Mouse (Mus musculus): ENCODE data around the gene Tmem86b. TPM values are rescaled to one million over a fixed set of nuclear protein-coding genes. Genes with fewer than 3 reads are reported as not detected.

Tmem86b gene
- polyA plus RNA-seq, 1 experiment from 2014 or later = 1.2 TPM

DNA sequence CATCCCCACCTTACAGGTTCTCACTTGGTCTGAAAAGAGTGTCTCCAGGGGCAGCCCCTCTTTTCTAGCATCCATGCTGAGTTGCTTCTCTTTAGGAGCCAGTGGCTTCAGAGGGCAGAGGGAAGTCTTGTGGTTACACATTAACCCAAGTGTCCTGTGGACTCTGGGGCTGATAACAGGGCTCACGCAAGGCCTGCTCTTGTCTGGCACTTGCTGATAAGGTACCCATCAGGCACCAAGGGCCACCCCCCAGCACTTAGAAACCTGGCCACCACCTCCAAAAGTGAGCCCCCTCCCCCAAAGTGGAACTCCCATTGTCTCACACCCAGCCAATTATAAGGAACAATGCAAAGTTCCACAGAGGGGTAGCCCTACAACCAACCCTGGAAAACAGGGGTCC, 1.0 kb downstream of the Tmem86b start:
- ATAC-seq (ENCODE audit: low FRiP score, low TSS enrichment) = peak; percentile 36; the same call in 1 of the 2 replicates
- Histone ChIP-seq H3K36me3 (ENCODE audit: insufficient read depth, low read length) (peaks cover 52% of the 10 kb centered on the region), H3K4me3 (ENCODE audit: low read length) (no peak overlapping the region), H3K9ac (replicated peaks; ENCODE audit: low read length) (no peak overlapping the region), H3K27me3 (ENCODE audit: insufficient read depth, low read length) (no peaks in the 10 kb centered on the region), H3K9me3 (ENCODE audit: low read length) (no peaks in the 10 kb centered on the region), H3K4me1 (ENCODE audit: insufficient read depth, low read length) (no peaks in the 10 kb centered on the region), H3K27ac (ENCODE audit: low read length) (no peak overlapping the region), H3K4me2 (replicated peaks; ENCODE audit: low read depth, low read length) (no peak overlapping the region)
- WGBS = 89% methylated on average over 1 of the region's 1 CpGs

DNA sequence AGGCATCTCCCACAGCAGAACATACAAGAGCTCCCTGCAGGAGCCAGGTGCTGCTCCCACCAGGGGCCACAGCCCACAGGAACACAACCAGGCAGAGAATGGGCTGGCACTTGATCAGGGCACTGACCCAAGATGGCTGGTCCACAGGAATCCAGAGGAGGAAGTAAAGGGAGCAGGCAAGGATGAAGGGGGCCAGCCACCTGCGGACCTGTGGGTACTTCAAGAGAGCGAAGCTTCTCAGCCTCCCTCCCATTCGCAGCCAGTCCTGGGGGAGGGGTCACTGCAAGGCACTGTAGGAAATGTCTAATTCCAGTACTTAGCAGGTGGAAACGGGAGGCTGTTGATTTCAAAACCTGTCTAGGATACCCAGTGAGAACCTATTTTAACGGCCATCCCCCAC, 1.6 kb downstream of the Tmem86b start:
- Histone ChIP-seq H3K9me3 (ENCODE audit: low read length) (no peaks in the 10 kb centered on the region), H3K4me2 (replicated peaks; ENCODE audit: low read depth, low read length) (no peak overlapping the region), H3K4me3 (ENCODE audit: low read length) (no peak overlapping the region), H3K36me3 (ENCODE audit: insufficient read depth, low read length) (peaks cover 48% of the 10 kb centered on the region), H3K9ac (replicated peaks; ENCODE audit: low read length) (no peak overlapping the region), H3K4me1 (ENCODE audit: insufficient read depth, low read length) (no peaks in the 10 kb centered on the region), H3K27ac (ENCODE audit: low read length) (no peak overlapping the region), H3K27me3 (ENCODE audit: insufficient read depth, low read length) (no peaks in the 10 kb centered on the region)
- 91% methylated on average over 5 of the region's 5 CpGs for WGBS
- no peak for ATAC-seq (ENCODE audit: low FRiP score, low TSS enrichment)

DNA sequence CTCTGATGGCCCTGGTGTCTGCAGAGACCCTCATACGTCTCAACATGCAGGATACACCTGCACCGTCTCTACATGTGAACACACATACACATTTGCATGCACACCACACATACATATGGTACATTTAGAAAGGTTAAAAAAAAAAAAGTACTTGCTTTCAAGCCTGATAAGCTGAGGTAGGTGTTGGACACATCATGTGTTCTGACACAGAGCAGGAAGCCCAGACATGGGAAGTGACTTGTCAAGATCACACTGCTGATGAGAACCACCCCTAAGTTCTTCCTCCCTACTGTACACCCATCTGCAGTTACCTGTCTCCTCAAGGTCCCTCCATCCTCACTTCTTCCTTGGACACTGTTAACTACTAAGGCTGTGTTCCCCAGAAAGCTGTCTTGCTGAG, 5.3 kb downstream of the Tmem86b start:
- ATAC-seq (ENCODE audit: low FRiP score, low TSS enrichment) = no peak
- 87% methylated on average over 2 of the region's 2 CpGs for WGBS

DNA sequence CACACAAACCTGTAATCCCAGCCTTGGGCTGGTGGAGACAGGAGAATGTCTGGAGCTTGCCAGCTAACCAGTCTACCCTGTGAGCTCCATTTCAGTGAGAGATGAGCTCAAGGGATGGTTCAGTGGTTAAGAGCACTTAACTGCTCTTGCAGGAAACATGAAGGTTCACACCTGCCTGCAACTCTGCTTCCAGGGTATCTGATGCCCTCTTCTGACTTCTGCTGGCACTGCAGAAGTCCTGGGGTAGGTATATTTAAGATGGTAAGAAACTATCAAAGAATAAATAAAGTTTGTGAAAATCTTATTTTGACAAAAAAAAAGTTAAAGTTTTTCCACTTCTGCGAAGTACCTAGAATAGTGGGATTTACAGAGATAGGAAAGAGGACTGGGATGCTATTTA, 6.9 kb downstream of the Tmem86b start:
- Histone ChIP-seq H3K4me3 (ENCODE audit: low read length) (no peak overlapping the region), H3K4me1 (ENCODE audit: insufficient read depth, low read length) (no peaks in the 10 kb centered on the region), H3K36me3 (ENCODE audit: insufficient read depth, low read length) (peaks cover 11% of the 10 kb centered on the region), H3K27ac (ENCODE audit: low read length) (no peak overlapping the region), H3K9ac (replicated peaks; ENCODE audit: low read length) (no peak overlapping the region), H3K9me3 (ENCODE audit: low read length) (no peaks in the 10 kb centered on the region), H3K4me2 (replicated peaks; ENCODE audit: low read depth, low read length) (no peak overlapping the region), H3K27me3 (ENCODE audit: insufficient read depth, low read length) (no peaks in the 10 kb centered on the region)
- 54% methylated on average over 1 of the region's 1 CpGs for WGBS
- no peak for ATAC-seq (ENCODE audit: low FRiP score, low TSS enrichment)

More for the DNA sequence above, 5.3 kb downstream of the Tmem86b start:
- Histone ChIP-seq H3K4me1 (ENCODE audit: insufficient read depth, low read length) (no peaks in the 10 kb centered on the region), H3K9me3 (ENCODE audit: low read length) (no peaks in the 10 kb centered on the region), H3K27me3 (ENCODE audit: insufficient read depth, low read length) (no peaks in the 10 kb centered on the region), H3K36me3 (ENCODE audit: insufficient read depth, low read length) (peaks cover 16% of the 10 kb centered on the region), H3K4me2 (replicated peaks; ENCODE audit: low read depth, low read length) (no peak overlapping the region), H3K4me3 (ENCODE audit: low read length) (no peak overlapping the region), H3K9ac (replicated peaks; ENCODE audit: low read length) (no peak overlapping the region), H3K27ac (ENCODE audit: low read length) (no peak overlapping the region)

DNA sequence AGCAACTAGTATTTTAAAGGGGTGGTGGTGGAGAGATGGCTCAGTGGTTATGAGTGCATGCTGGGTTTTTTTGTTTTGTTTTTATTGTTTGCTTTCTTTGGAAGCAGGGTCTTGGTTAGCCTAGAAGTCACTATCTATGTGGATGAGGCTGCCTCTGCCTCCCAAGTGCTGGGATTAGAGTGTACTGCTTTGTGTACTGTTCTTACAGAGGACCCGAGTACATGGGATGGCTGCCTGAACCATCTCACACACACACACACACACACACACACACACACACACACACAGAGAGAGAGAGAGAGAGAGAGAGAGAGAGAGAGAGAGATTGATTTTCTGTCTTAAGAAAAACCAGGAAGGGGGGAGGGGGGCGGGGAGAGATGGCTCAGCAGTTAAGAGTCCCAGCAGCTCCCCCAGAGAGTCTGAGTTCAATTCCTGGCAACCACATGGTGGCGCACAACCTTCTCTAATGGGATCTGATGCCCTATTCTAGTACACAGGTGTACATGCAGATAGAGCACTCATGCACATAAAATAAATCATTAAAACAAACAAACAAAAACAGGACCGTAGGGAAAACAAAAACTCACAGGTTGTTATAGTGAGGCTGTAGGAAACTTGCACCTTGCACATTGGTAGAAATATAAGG, 7.6 kb downstream of the Tmem86b start:
- Histone ChIP-seq H3K4me2 (replicated peaks; ENCODE audit: low read depth, low read length) (no peak overlapping the region), H3K4me1 (ENCODE audit: insufficient read depth, low read length) (no peaks in the 10 kb centered on the region), H3K9me3 (ENCODE audit: low read length) (no peaks in the 10 kb centered on the region), H3K27ac (ENCODE audit: low read length) (no peak overlapping the region), H3K27me3 (ENCODE audit: insufficient read depth, low read length) (no peaks in the 10 kb centered on the region), H3K4me3 (ENCODE audit: low read length) (no peak overlapping the region), H3K36me3 (ENCODE audit: insufficient read depth, low read length) (peaks cover 4% of the 10 kb centered on the region), H3K9ac (replicated peaks; ENCODE audit: low read length) (no peak overlapping the region)
- WGBS = 36% methylated on average over 4 of the region's 4 CpGs
- ATAC-seq (ENCODE audit: low FRiP score, low TSS enrichment) = no peak

DNA sequence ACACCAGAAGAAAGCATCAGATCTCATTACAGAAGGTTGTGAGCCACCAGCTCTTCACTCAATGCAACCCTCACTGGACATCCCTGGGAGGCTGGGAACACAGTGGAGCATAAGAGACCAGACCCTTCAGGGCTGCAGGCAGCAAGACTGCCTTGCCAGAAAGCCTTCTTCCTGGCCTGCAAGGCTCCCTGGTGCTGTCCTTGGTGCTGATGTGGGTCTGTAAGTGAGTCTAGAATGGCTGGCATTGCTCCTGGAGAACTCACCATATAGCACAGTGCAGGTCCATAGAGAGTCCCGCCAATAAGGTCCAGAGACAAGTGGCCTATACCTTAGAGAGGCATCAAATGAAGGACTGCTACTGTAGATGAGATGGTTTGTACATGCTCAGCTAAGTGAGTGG, 11.2 kb downstream of the Tmem86b start:
- H3K4me1 ChIP-seq (ENCODE audit: insufficient read depth, low read length) = no peaks in the 10 kb centered on the region
- H3K4me3 ChIP-seq (ENCODE audit: low read length) = no peak overlapping the region
- H3K27me3 ChIP-seq (ENCODE audit: insufficient read depth, low read length) = no peaks in the 10 kb centered on the region
- H3K4me2 ChIP-seq (replicated peaks; ENCODE audit: low read depth, low read length) = no peak overlapping the region
- ATAC-seq (ENCODE audit: low FRiP score, low TSS enrichment) = no peak
- H3K27ac ChIP-seq (ENCODE audit: low read length) = no peak overlapping the region
- no peaks in the 10 kb centered on the region for H3K36me3 ChIP-seq (ENCODE audit: insufficient read depth, low read length)
- H3K9ac ChIP-seq (replicated peaks; ENCODE audit: low read length) = no peak overlapping the region
- no peaks in the 10 kb centered on the region for H3K9me3 ChIP-seq (ENCODE audit: low read length)
- WGBS = 15% methylated on average over 1 of the region's 1 CpGs

DNA sequence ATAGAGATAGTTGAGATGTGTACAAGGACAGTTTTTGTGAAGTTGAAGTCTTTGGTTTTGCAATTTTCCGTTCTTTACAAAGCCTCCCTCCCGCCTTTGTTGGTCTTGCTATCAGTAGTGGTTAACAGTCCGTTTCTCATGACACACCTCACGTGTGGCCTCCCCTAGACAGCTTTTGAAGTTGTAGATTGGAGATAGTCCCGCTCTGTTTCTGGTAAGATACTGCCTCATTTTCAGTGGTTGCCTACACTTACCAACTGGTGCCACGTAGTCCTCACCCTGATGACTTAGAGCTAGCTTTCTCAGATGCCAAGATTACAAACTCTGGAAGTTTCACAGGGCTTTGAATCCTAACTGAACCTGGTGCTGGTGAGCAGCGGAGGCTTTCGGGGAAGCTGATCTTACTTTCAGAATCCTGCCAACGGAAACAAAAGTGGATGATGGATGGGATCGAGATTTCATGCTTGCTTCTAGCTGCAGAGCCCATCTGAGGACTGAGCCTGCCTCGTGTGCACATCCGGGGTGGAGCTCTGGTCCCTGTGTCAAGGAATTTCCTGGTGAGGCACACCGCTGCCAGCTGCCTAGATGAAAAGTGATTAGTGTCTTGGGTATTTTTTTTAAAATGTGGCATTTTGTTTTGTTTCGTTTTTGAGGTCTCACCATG, 17.4 kb downstream of the Tmem86b start:
- no peaks in the 10 kb centered on the region for H3K4me1 ChIP-seq (ENCODE audit: insufficient read depth, low read length)
- H3K27ac ChIP-seq (ENCODE audit: low read length) = no peak overlapping the region
- H3K9me3 ChIP-seq (ENCODE audit: low read length) = no peaks in the 10 kb centered on the region
- H3K27me3 ChIP-seq (ENCODE audit: insufficient read depth, low read length) = no peaks in the 10 kb centered on the region
- H3K4me2 ChIP-seq (replicated peaks; ENCODE audit: low read depth, low read length) = no peak overlapping the region
- H3K9ac ChIP-seq (replicated peaks; ENCODE audit: low read length) = no peak overlapping the region
- H3K36me3 ChIP-seq (ENCODE audit: insufficient read depth, low read length) = no peaks in the 10 kb centered on the region
- H3K4me3 ChIP-seq (ENCODE audit: low read length) = no peak overlapping the region
- no peak for ATAC-seq (ENCODE audit: low FRiP score, low TSS enrichment)
- WGBS = 77% methylated on average over 14 of the region's 14 CpGs

DNA sequence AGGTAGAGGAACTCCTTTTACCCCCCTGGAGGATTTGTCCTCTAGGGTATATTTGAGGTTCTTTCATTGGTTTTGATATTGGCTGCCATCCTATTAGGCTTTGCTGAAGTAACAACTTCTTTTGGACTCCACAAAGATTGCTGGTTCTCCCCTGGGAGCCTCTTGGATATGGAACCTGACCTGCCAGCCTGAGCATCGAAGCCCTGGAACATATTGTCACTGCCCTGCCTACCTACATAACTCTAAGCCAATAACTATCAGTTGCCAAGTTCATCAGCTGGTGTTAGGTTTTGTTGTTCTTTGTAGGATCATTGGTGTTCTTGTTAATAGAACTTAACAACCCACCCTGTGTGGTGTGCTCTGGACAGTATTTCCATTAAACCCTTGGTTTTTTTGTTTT, 18.3 kb downstream of the Tmem86b start:
- H3K4me1 ChIP-seq (ENCODE audit: insufficient read depth, low read length) = no peaks in the 10 kb centered on the region
- H3K27ac ChIP-seq (ENCODE audit: low read length) = no peak overlapping the region
- 55% methylated on average over 1 of the region's 1 CpGs for WGBS
- H3K4me2 ChIP-seq (replicated peaks; ENCODE audit: low read depth, low read length) = no peak overlapping the region
- H3K27me3 ChIP-seq (ENCODE audit: insufficient read depth, low read length) = no peaks in the 10 kb centered on the region
- no peak overlapping the region for H3K4me3 ChIP-seq (ENCODE audit: low read length)
- H3K36me3 ChIP-seq (ENCODE audit: insufficient read depth, low read length) = no peaks in the 10 kb centered on the region
- no peak for ATAC-seq (ENCODE audit: low FRiP score, low TSS enrichment)
- H3K9me3 ChIP-seq (ENCODE audit: low read length) = no peaks in the 10 kb centered on the region
- no peak overlapping the region for H3K9ac ChIP-seq (replicated peaks; ENCODE audit: low read length)

DNA sequence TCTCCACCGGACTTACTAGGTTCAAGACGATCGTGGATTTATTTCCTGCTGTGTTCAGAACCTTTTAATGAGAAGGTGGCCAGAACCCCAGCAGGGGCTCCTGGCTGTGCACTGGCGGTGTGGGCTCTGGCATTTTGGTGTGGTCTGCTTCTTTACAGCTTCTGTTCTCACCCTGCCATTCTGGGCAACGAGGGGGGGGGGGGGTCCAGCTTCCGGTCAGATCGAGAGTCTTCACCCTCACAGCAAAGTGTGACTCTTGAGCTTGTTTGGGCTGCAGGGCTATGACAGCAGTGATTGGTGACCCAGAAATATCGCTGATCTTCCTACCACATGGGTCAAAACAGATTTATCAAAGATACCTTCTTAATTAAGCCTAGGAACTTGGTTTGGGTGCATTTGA, 18.8 kb downstream of the Tmem86b start:
- no peak for ATAC-seq (ENCODE audit: low FRiP score, low TSS enrichment)
- H3K27me3 ChIP-seq (ENCODE audit: insufficient read depth, low read length) = no peaks in the 10 kb centered on the region
- H3K27ac ChIP-seq (ENCODE audit: low read length) = no peak overlapping the region
- H3K36me3 ChIP-seq (ENCODE audit: insufficient read depth, low read length) = no peaks in the 10 kb centered on the region
- H3K9ac ChIP-seq (replicated peaks; ENCODE audit: low read length) = no peak overlapping the region
- no peak overlapping the region for H3K4me3 ChIP-seq (ENCODE audit: low read length)
- no peaks in the 10 kb centered on the region for H3K4me1 ChIP-seq (ENCODE audit: insufficient read depth, low read length)
- no peak overlapping the region for H3K4me2 ChIP-seq (replicated peaks; ENCODE audit: low read depth, low read length)
- no peaks in the 10 kb centered on the region for H3K9me3 ChIP-seq (ENCODE audit: low read length)
- 59% methylated on average over 8 of the region's 8 CpGs for WGBS

DNA sequence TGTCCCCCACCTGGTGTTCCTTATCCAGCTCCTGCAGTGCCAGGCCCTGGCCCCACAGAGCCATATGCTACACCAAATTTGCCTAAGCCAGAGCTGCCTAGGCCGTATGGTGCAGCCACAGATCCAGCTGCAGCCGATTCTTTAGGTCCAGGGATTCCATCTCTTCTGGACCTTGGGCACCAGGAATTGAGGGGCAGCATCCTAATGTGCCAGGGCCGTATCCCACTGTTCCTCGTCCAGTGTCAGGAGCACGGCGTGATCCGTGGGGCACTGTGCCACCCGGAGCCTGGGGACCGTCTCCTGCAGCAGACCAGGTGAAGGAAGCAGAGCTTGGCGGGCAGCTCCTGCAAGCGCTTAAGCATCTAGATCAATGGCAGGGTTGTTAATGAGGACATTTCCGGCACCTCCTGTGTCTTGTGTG, 19.3 kb downstream of the Tmem86b start:
- ATAC-seq (ENCODE audit: low FRiP score, low TSS enrichment) = no peak
- Histone ChIP-seq H3K4me3 (ENCODE audit: low read length) (no peak overlapping the region), H3K9me3 (ENCODE audit: low read length) (no peaks in the 10 kb centered on the region), H3K27ac (ENCODE audit: low read length) (no peak overlapping the region), H3K36me3 (ENCODE audit: insufficient read depth, low read length) (no peaks in the 10 kb centered on the region), H3K9ac (replicated peaks; ENCODE audit: low read length) (no peak overlapping the region), H3K4me2 (replicated peaks; ENCODE audit: low read depth, low read length) (no peak overlapping the region), H3K27me3 (ENCODE audit: insufficient read depth, low read length) (no peaks in the 10 kb centered on the region), H3K4me1 (ENCODE audit: insufficient read depth, low read length) (no peaks in the 10 kb centered on the region)
- 82% methylated on average over 12 of the region's 12 CpGs for WGBS

Measured in kidney, embryonic 16.5 days (tissue).